Mouse (Mus musculus) MEL (cell line): ENCODE results near the gene Nup54. TPM values are rescaled to one million over a fixed set of nuclear protein-coding genes. Genes with fewer than 3 reads are reported as not detected.

ENCODE experiments used
- DNase-seq: peaks from one replicate; pipeline ENCODE4 v3.0.0; 2011; ENCODE audit warnings: low read depth, low spot score
- H3K27ac ChIP-seq: 2 replicates; pipeline ENCODE4 v1.5.1; 2012; ENCODE audit warnings: low read depth, mild to moderate bottlenecking, control low read depth, low read length, moderate library complexity; ENCODE audit not compliant: control insufficient read depth
- H3K27me3 ChIP-seq, 2 experiments: fragments of 150-350 bp in 1 of 2; sonication (generic) in 1 of 2; 2 replicates each; pipeline ENCODE4 v1.6.1; 2012; ENCODE audit warnings: low read length in 2 of 2, mild to moderate bottlenecking in 2 of 2, improper control_type of control experiment in 1 of 2, moderate library complexity in 1 of 2; ENCODE audit not compliant: insufficient read depth in 2 of 2, control insufficient read depth in 1 of 2
- H3K36me3 ChIP-seq, 2 experiments: 2 replicates each; pipeline ENCODE4 v1.6.1; 2012 to 2014; ENCODE audit warnings: low read length in 2 of 2, improper control_type of control experiment in 1 of 2, inconsistent platforms in 1 of 2, mild to moderate bottlenecking in 1 of 2; ENCODE audit not compliant: insufficient read depth in 2 of 2, control insufficient read depth in 1 of 2
- H3K4me1 ChIP-seq, 2 experiments: fragments of 150-350 bp in 1 of 2; sonication (generic) in 1 of 2; 2 replicates each; pipeline ENCODE4 v1.6.1; 2012; ENCODE audit warnings: low read length in 2 of 2, improper control_type of control experiment in 1 of 2, mild to moderate bottlenecking in 1 of 2; ENCODE audit not compliant: insufficient read depth in 2 of 2, control insufficient read depth in 1 of 2
- H3K4me3 ChIP-seq, 2 experiments: fragments of 150-350 bp in 1 of 2; sonication (generic) in 1 of 2; 2 replicates each; pipeline ENCODE4 v1.5.1; 2012; ENCODE audit warnings: low read depth in 2 of 2, low read length in 2 of 2, mild to moderate bottlenecking in 2 of 2, moderate library complexity in 2 of 2, control low read depth in 1 of 2, improper control_type of control experiment in 1 of 2; ENCODE audit not compliant: control insufficient read depth in 1 of 2, insufficient read depth in 1 of 2
- H3K79me2 ChIP-seq: 2 replicates; pipeline ENCODE4 v1.6.1; 2012; ENCODE audit warnings: mild to moderate bottlenecking, low read length, moderate library complexity; ENCODE audit not compliant: control insufficient read depth, poor library complexity, insufficient read depth
- H3K9ac ChIP-seq: 2 replicates; pipeline ENCODE4 v1.6.1; 2012; ENCODE audit warnings: low read depth, mild to moderate bottlenecking, control low read depth, low read length, moderate library complexity; ENCODE audit not compliant: control insufficient read depth, poor library complexity, severe bottlenecking
- H3K9me3 ChIP-seq: fragments of 150-350 bp; sonication (generic); replicated peaks from 2 replicates; pipeline ENCODE4 v1.6.1; 2012; ENCODE audit warnings: mild to moderate bottlenecking, low read length, improper control_type of control experiment, moderate library complexity; ENCODE audit not compliant: insufficient read depth
- BHLHE40 ChIP-seq: IDR thresholded peaks from 2 replicates; pipeline ENCODE4 v1.6.1; 2012; ENCODE audit warnings: low read depth, mild to moderate bottlenecking, inconsistent platforms, low read length, improper control_type of control experiment, borderline replicate concordance
- CHD1 ChIP-seq: IDR thresholded peaks from 2 replicates; pipeline ENCODE4 v1.6.1; 2012; ENCODE audit warnings: low read depth, mild to moderate bottlenecking, inconsistent platforms, low read length, improper control_type of control experiment
- CTCF ChIP-seq, 3 experiments: IDR thresholded peaks in 2 of 3; conservative IDR thresholded peaks in 1 of 3; 2 replicates each; pipeline ENCODE4 v1.5.1; 2011 to 2012; ENCODE audit warnings: low read length in 3 of 3, low read depth in 2 of 3, mild to moderate bottlenecking in 2 of 3, improper control_type of control experiment in 1 of 3, inconsistent platforms in 1 of 3, mixed read lengths in 1 of 3, moderate library complexity in 1 of 3; ENCODE audit not compliant: control insufficient read depth in 1 of 3, insufficient read depth in 1 of 3, poor library complexity in 1 of 3, severe bottlenecking in 1 of 3
- EP300 ChIP-seq, 2 experiments: IDR thresholded peaks; 2 replicates each; pipeline ENCODE4 v1.6.1; 2011; ENCODE audit warnings: improper control_type of control experiment in 2 of 2, low read length in 2 of 2, low read depth in 1 of 2, mild to moderate bottlenecking in 1 of 2
- ETS1 ChIP-seq: IDR thresholded peaks from 2 replicates; pipeline ENCODE4 v1.6.1; 2012; ENCODE audit warnings: low read depth, mild to moderate bottlenecking, inconsistent platforms, low read length, improper control_type of control experiment, moderate library complexity
- GATA1 ChIP-seq: IDR thresholded peaks from 2 replicates; pipeline ENCODE4 v1.6.1; 2011; ENCODE audit warnings: low read depth, low read length, improper control_type of control experiment
- KAT2A ChIP-seq: conservative IDR thresholded peaks from 2 replicates; pipeline ENCODE4 v1.6.1; 2012; ENCODE audit warnings: low read depth, low read length, improper control_type of control experiment, inconsistent platforms
- MEF2A ChIP-seq: IDR thresholded peaks from 2 replicates; pipeline ENCODE4 v1.6.1; 2014; ENCODE audit warnings: low read depth, mild to moderate bottlenecking, inconsistent platforms, low read length, improper control_type of control experiment; ENCODE audit not compliant: poor library complexity, insufficient replicate concordance, severe bottlenecking; ENCODE audit errors: extremely low read depth
- NELFE ChIP-seq: IDR thresholded peaks from 2 replicates; pipeline ENCODE4 v1.6.1; 2011; ENCODE audit warnings: low read depth, low read length, improper control_type of control experiment
- NRF1 ChIP-seq: IDR thresholded peaks from 2 replicates; pipeline ENCODE4 v1.6.1; 2014; ENCODE audit warnings: low read depth, mild to moderate bottlenecking, inconsistent platforms, low read length, improper control_type of control experiment, moderate library complexity; ENCODE audit not compliant: poor library complexity, insufficient read depth, severe bottlenecking
- POLR2AphosphoS2 ChIP-seq: IDR thresholded peaks from 2 replicates; pipeline ENCODE4 v1.6.1; 2011; ENCODE audit warnings: low read length, improper control_type of control experiment
- RCOR1 ChIP-seq: IDR thresholded peaks from 2 replicates; pipeline ENCODE4 v1.6.1; 2012; ENCODE audit warnings: low read depth, mild to moderate bottlenecking, inconsistent platforms, low read length, improper control_type of control experiment
- SMC3 ChIP-seq: IDR thresholded peaks from 2 replicates; pipeline ENCODE4 v1.6.1; 2011; ENCODE audit warnings: low read depth, low read length, improper control_type of control experiment
- TAL1 ChIP-seq: IDR thresholded peaks from 2 replicates; pipeline ENCODE4 v1.6.1; 2012; ENCODE audit warnings: mild to moderate bottlenecking, inconsistent platforms, low read length, moderate library complexity, mixed read lengths
- TCF12 ChIP-seq: IDR thresholded peaks from 2 replicates; pipeline ENCODE4 v1.6.1; 2014; ENCODE audit warnings: low read depth, mild to moderate bottlenecking, inconsistent platforms, low read length, improper control_type of control experiment, moderate library complexity
- UBTF ChIP-seq: IDR thresholded peaks from 2 replicates; pipeline ENCODE4 v1.6.1; 2012; ENCODE audit warnings: low read depth, mild to moderate bottlenecking, inconsistent platforms, low read length, improper control_type of control experiment, moderate library complexity, borderline replicate concordance; ENCODE audit not compliant: insufficient read depth
- USF2 ChIP-seq, 2 experiments: IDR thresholded peaks; 2 replicates each; pipeline ENCODE4 v1.6.1; 2011 to 2012; ENCODE audit warnings: improper control_type of control experiment in 2 of 2, low read length in 2 of 2, borderline replicate concordance in 1 of 2, inconsistent platforms in 1 of 2, low read depth in 1 of 2, mild to moderate bottlenecking in 1 of 2; ENCODE audit not compliant: insufficient read depth in 1 of 2
- ZC3H11A ChIP-seq: IDR thresholded peaks from 2 replicates; pipeline ENCODE4 v1.6.1; 2012; ENCODE audit warnings: low read depth, mild to moderate bottlenecking, inconsistent platforms, low read length, improper control_type of control experiment
- ZNF384 ChIP-seq: IDR thresholded peaks from 2 replicates; pipeline ENCODE4 v1.6.1; 2012; ENCODE audit warnings: low read depth, mild to moderate bottlenecking, inconsistent platforms, low read length, improper control_type of control experiment
- polyA plus RNA-seq, 2 experiments: library from polyadenylated mRNA; stranded (reverse) in 1 of 2; unstranded in 1 of 2; fragments of >175 nt in 1 of 2; fragments of >200 nt in 1 of 2; gene quantifications; 2 replicates each; pipeline versions ENCODE4 v1.2.1 to v1.2.4; 2012; ENCODE audit warnings: low replicate concordance in 2 of 2, low read depth in 1 of 2; ENCODE audit not compliant: insufficient read length in 2 of 2, insufficient read depth in 1 of 2, missing spikeins in 1 of 2
- total RNA-seq: library from RNA; depleted of rRNA; stranded (reverse); fragments of 300-350 nt; gene quantifications from 2 replicates; pipeline ENCODE4 v1.2.3, GENCODE M21; 2012

Nup54 gene
- total and polyA plus RNA-seq, 3 experiments: 67.5 to 106 TPM; not detected in 1

DNA sequence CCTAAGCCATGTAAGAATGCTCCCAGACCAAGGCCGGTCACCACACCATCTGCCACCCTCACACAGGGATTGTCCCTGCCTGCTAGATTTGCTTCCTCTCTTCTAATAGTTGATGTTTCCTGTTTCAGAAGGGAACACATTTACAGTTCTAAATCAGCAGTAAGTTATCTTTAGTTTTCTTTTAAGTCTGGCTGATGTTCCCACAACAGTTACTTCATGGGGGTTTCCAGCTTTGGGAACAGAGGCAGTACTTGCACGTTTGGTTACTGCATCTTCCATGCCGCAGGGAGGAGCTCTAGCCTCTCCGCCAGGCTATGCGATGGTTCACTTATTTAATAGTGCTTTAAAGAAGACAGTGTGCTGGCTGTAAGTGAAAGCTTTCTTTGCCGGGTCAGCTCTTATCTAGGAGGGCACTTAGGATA is 60.3 kb downstream of the Nup54 start:
- no peak for DNase-seq
- Histone ChIP-seq H3K4me3 (no peak overlapping the region), H3K9ac (no peak overlapping the region), H3K4me1 (peaks cover 0 to 10% of the 10 kb centered on the region in 2 experiments; a peak in 2 of 4 replicates), H3K27me3 (peaks cover 5 to 8% of the 10 kb centered on the region in 2 experiments), H3K79me2 (no peaks in the 10 kb centered on the region), H3K36me3 (no peaks in the 10 kb centered on the region), H3K27ac (no peak overlapping the region), H3K9me3 (no peaks in the 10 kb centered on the region)
- TF ChIP-seq TAL1: no peak
- TF ChIP-seq UBTF: no peak
- TF ChIP-seq ZC3H11A: no peak
- TF ChIP-seq CTCF (IDR thresholded peaks at IDR 0.05 in 2 of 3, conservative IDR thresholded peaks at IDR 0.05 in 1 of 3; ENCODE audit: control insufficient read depth in 1 of 3, insufficient read depth in 1 of 3, low read depth in 2 of 3, low read length in 3 of 3, poor library complexity in 1 of 3, severe bottlenecking in 1 of 3): no peak
- TF ChIP-seq MEF2A: no peak
- no peak for TF ChIP-seq NRF1
- TF ChIP-seq KAT2A: no peak
- TF ChIP-seq USF2 (IDR thresholded peaks at IDR 0.05; ENCODE audit: borderline replicate concordance in 1 of 2, insufficient read depth in 1 of 2, low read depth in 1 of 2, low read length in 2 of 2): no peak
- TF ChIP-seq BHLHE40: no peak
- TF ChIP-seq SMC3: no peak
- TF ChIP-seq ZNF384: no peak
- no peak for TF ChIP-seq GATA1
- no peak for TF ChIP-seq RCOR1
- no peak for TF ChIP-seq NELFE
- TF ChIP-seq EP300 (IDR thresholded peaks at IDR 0.05; ENCODE audit: low read depth in 1 of 2, low read length in 2 of 2): no peak
- no peak for TF ChIP-seq POLR2AphosphoS2
- TF ChIP-seq ETS1: no peak
- no peak for TF ChIP-seq TCF12

DNA sequence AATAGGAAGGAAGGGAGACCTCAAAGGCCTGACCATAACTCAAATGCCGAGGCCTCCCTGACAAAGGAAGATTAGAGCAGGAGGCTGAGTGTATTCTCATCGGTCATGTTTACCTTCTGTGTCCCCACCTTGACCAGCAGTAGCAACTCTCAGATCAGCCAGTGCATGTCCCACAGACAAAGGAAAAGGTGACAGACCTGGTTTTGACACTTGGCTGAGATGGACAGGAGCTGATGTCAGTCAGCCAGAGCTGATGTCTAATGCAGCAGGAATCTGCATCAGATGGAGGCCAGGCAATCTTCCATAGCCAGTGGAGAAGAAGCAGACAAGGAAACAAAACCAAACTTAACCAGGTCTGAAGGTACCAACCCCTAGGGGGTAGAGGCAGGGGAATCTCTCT is 62.4 kb downstream of the Nup54 start:
- no peaks in the 10 kb centered on the region for H3K9me3 ChIP-seq
- H3K4me1 ChIP-seq: peaks cover 0 to 10% of the 10 kb centered on the region in 2 experiments; a peak in 2 of 4 replicates
- peaks cover 10 to 12% of the 10 kb centered on the region in 2 experiments for H3K27me3 ChIP-seq
- no peak for TF ChIP-seq MEF2A
- TF ChIP-seq CHD1: no peak
- TF ChIP-seq ETS1: no peak
- TF ChIP-seq USF2 (IDR thresholded peaks at IDR 0.05; ENCODE audit: borderline replicate concordance in 1 of 2, insufficient read depth in 1 of 2, low read depth in 1 of 2, low read length in 2 of 2): no peak
- no peak overlapping the region for H3K9ac ChIP-seq
- DNase-seq: no peak
- H3K4me3 ChIP-seq: no peak overlapping the region
- H3K27ac ChIP-seq: no peak overlapping the region
- H3K79me2 ChIP-seq: no peaks in the 10 kb centered on the region
- no peaks in the 10 kb centered on the region for H3K36me3 ChIP-seq
